Mouse (Mus musculus): ENCODE data around the gene Grm8. TPM values are rescaled to one million over a fixed set of nuclear protein-coding genes. Genes with fewer than 3 reads are reported as not detected.

Grm8 gene
- polyA plus RNA-seq, 2 experiments: 1.1 to 1.8 TPM

DNA sequence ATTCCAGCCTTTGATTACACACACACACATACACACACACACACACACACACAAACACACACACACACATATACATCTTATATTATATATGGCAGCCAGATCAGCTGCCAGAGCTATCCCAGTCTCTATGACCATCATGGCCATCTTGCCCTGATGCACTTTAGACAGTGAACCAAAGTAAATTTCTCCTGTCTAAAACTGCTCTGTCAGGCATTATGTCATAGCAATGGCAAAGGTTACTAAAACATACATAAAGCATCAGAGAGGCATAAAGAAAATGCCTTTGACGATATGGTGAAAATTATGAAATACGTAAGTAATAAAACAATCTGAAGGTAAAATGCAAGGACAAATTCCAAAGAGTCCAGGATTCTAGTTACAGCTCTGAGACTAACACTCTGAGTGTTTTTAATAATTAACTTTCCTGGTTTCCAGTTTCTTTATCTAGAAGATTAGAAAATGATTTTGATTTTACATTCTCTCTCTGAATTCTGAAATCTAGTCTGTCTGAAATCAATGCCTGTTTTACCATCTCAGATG lies 381.6 kb downstream of the Grm8 start:
- Histone ChIP-seq H3K4me1 (ENCODE audit: control insufficient read depth, insufficient read depth, low read length) (no peaks in the 10 kb centered on the region), H3K9me3 (ENCODE audit: control insufficient read depth, low read length) (no peaks in the 10 kb centered on the region), H3K4me3 (replicated peaks; ENCODE audit: low read length) (no peak overlapping the region), H3K27me3 (ENCODE audit: control insufficient read depth, insufficient read depth, low read length) (no peaks in the 10 kb centered on the region), H3K4me2 (replicated peaks; ENCODE audit: low read depth, low read length, severe bottlenecking) (no peak overlapping the region), H3K27ac (replicated peaks; ENCODE audit: low read depth, low read length) (no peak overlapping the region), H3K9ac (ENCODE audit: low read depth, low read length, severe bottlenecking) (no peak overlapping the region), H3K36me3 (ENCODE audit: control insufficient read depth, insufficient read depth, low read length) (no peaks in the 10 kb centered on the region)
- no peak for TF ChIP-seq POLR2A (IDR thresholded peaks at IDR 0.05; ENCODE audit: borderline replicate concordance, extremely low read depth, insufficient read depth, insufficient read length)
- ATAC-seq (ENCODE audit: low FRiP score, low read depth) (no peak), DNase-seq (ENCODE audit: low spot score) (no peak)
- 94% methylated on average over 2 of the region's 2 CpGs for WGBS

DNA sequence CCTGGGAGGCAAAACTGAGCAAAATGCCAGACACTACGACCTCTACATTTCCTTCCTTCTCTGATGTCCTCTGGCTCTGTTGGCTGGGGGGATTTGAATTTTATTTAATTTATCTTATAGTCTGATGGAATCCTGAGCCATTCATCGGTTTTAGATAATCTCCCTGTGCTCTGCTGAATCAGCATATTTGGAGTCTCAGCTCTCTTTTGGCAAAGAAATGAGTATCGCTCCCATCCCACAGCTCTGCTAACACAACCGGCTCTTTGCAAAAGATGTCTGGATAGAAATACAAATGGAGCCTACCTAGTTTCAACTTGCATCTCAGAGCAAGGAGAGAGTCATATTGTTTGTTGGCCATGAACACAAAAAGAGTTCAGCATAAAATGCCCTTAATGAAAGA lies 388.5 kb downstream of the Grm8 start:
- no peak for ATAC-seq (ENCODE audit: low FRiP score, low read depth)
- 77% methylated on average over 4 of the region's 4 CpGs for WGBS
- Histone ChIP-seq H3K4me1 (ENCODE audit: control insufficient read depth, insufficient read depth, low read length) (no peaks in the 10 kb centered on the region), H3K4me3 (replicated peaks; ENCODE audit: low read length) (no peak overlapping the region), H3K9me3 (ENCODE audit: control insufficient read depth, low read length) (no peaks in the 10 kb centered on the region), H3K9ac (ENCODE audit: low read depth, low read length, severe bottlenecking) (no peak overlapping the region), H3K27ac (replicated peaks; ENCODE audit: low read depth, low read length) (no peak overlapping the region), H3K36me3 (ENCODE audit: control insufficient read depth, insufficient read depth, low read length) (no peaks in the 10 kb centered on the region), H3K27me3 (ENCODE audit: control insufficient read depth, insufficient read depth, low read length) (no peaks in the 10 kb centered on the region), H3K4me2 (replicated peaks; ENCODE audit: low read depth, low read length, severe bottlenecking) (no peak overlapping the region)
- no peak for TF ChIP-seq POLR2A (IDR thresholded peaks at IDR 0.05; ENCODE audit: borderline replicate concordance, extremely low read depth, insufficient read depth, insufficient read length)
- DNase-seq (ENCODE audit: low spot score): no peak

DNA sequence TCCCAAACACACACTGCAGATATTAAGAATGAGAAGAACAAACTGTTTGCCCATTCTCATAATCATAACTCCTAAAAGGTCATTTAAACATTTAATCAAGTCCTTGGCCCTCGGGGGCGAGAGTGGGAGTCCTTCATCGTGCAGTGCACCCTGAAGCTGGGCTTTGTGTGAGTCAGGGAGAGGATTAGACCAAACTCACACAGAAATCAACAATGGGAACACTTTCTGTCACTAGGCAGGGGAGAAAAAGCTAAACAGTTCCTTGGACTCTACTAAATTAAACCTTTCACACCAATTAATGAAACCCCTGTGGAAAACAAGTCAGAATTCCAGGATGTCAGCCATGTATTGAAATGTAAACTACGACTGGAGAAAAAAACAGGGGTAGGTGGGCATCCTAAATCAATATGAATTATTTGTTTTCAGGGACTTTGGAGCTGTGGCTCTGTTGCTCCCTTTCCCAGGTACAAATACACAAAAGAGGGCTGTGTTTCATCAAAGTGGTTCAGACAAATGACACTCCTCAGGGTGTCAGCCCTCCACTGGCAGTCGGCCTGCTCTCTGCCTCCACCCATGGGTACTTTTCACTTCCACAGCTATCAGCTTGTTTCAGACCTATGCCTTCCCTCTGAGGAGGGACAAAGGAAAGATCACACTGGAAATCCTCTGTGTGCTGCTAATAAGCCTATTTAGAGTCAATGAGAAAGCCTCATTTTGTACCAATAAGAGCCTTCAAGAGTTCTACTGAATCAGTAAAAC lies 389.1 kb downstream of the Grm8 start:
- DNase-seq (ENCODE audit: low spot score): no peak
- Histone ChIP-seq H3K36me3 (ENCODE audit: control insufficient read depth, insufficient read depth, low read length) (no peaks in the 10 kb centered on the region), H3K4me3 (replicated peaks; ENCODE audit: low read length) (no peak overlapping the region), H3K27me3 (ENCODE audit: control insufficient read depth, insufficient read depth, low read length) (no peaks in the 10 kb centered on the region), H3K4me1 (ENCODE audit: control insufficient read depth, insufficient read depth, low read length) (no peaks in the 10 kb centered on the region), H3K9me3 (ENCODE audit: control insufficient read depth, low read length) (no peaks in the 10 kb centered on the region), H3K4me2 (replicated peaks; ENCODE audit: low read depth, low read length, severe bottlenecking) (no peak overlapping the region), H3K9ac (ENCODE audit: low read depth, low read length, severe bottlenecking) (no peak overlapping the region), H3K27ac (replicated peaks; ENCODE audit: low read depth, low read length) (no peak overlapping the region)
- TF ChIP-seq POLR2A (IDR thresholded peaks at IDR 0.05; ENCODE audit: borderline replicate concordance, extremely low read depth, insufficient read depth, insufficient read length): no peak
- 57% methylated on average over 5 of the region's 5 CpGs for WGBS
- ATAC-seq (ENCODE audit: low FRiP score, low read depth): no peak

DNA sequence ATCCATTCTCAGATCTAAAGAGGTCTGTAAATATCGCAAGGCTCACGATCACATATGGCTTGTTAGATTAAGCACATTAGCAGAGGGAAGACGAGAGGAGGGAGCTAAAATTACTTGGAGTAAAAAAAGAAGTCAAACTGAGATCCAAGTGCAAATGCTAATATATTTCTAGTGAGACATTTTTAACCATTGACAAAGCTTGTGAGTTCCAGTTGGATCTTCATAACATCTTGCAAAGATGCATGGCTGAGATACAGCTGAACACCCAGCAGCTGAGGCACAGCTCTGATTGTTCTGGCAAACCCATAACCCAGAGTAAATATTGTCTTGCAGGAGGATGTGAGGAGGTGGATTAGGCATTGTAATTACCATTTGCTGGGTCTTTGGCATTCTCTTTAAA lies 445.6 kb downstream of the Grm8 start:
- Histone ChIP-seq H3K27me3 (ENCODE audit: control insufficient read depth, insufficient read depth, low read length) (no peaks in the 10 kb centered on the region), H3K9ac (ENCODE audit: low read depth, low read length, severe bottlenecking) (no peak overlapping the region), H3K27ac (replicated peaks; ENCODE audit: low read depth, low read length) (no peak overlapping the region), H3K4me1 (ENCODE audit: control insufficient read depth, insufficient read depth, low read length) (no peaks in the 10 kb centered on the region), H3K4me3 (replicated peaks; ENCODE audit: low read length) (no peak overlapping the region), H3K4me2 (replicated peaks; ENCODE audit: low read depth, low read length, severe bottlenecking) (no peak overlapping the region), H3K36me3 (ENCODE audit: control insufficient read depth, insufficient read depth, low read length) (no peaks in the 10 kb centered on the region), H3K9me3 (ENCODE audit: control insufficient read depth, low read length) (no peaks in the 10 kb centered on the region)
- DNase-seq (ENCODE audit: low spot score) (no peak), ATAC-seq (ENCODE audit: low FRiP score, low read depth) (no peak)
- WGBS: 81% methylated on average over 3 of the region's 3 CpGs
- TF ChIP-seq POLR2A (IDR thresholded peaks at IDR 0.05; ENCODE audit: borderline replicate concordance, extremely low read depth, insufficient read depth, insufficient read length): no peak

DNA sequence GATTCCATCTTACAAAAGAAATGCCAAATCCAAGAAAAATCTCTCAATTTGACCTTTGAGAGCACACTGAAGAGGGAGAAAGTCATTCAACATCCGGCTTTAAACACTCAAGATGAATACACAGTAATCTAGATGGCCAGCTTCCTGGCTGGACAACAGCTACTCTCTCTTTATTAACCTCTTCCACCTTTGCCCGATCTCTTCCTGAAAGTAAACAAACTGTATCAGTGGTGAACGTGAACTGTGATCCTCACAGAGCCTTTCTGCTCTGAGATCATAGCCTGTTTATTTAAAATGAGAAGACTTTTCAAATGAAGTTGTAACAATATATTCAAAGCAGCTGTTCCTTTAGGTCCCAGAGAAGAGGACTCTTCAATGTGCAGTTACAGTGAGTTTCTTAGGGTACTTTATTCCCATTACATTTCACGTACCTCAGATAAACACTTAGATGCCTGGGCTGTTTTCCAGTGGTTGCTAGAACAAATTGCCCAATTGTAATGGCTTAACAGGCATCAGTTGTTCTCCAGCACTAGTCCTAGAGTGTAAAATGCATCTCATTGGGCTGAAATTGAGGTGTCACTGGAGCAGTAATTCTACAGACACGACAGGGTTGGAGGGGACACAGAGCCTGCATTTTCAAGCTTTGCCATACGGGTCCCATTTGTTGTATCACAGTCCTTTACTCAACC lies 473.1 kb downstream of the Grm8 start:
- no peak overlapping the region for H3K4me2 ChIP-seq (replicated peaks; ENCODE audit: low read depth, low read length, severe bottlenecking)
- no peak for TF ChIP-seq POLR2A (IDR thresholded peaks at IDR 0.05; ENCODE audit: borderline replicate concordance, extremely low read depth, insufficient read depth, insufficient read length)
- 0 out of 2 replicates have a peak, but pooled peaks cover 3% of the 10 kb centered on the region for H3K9me3 ChIP-seq (ENCODE audit: control insufficient read depth, low read length)
- H3K9ac ChIP-seq (ENCODE audit: low read depth, low read length, severe bottlenecking): no peak overlapping the region
- H3K4me1 ChIP-seq (ENCODE audit: control insufficient read depth, insufficient read depth, low read length): no peaks in the 10 kb centered on the region
- no peaks in the 10 kb centered on the region for H3K36me3 ChIP-seq (ENCODE audit: control insufficient read depth, insufficient read depth, low read length)
- no peak for ATAC-seq (ENCODE audit: low FRiP score, low read depth)
- WGBS: 61% methylated on average over 6 of the region's 6 CpGs
- DNase-seq (ENCODE audit: low spot score): no peak
- no peak overlapping the region for H3K27ac ChIP-seq (replicated peaks; ENCODE audit: low read depth, low read length)
- H3K4me3 ChIP-seq (replicated peaks; ENCODE audit: low read length): no peak overlapping the region
- no peaks in the 10 kb centered on the region for H3K27me3 ChIP-seq (ENCODE audit: control insufficient read depth, insufficient read depth, low read length)
